Mouse (Mus musculus): ENCODE data around the gene Atp13a1. TPM values are rescaled to one million over a fixed set of nuclear protein-coding genes. Genes with fewer than 3 reads are reported as not detected.

Gene Atp13a1
- total and polyA plus RNA-seq, 3 experiments: 36.6 to 53.3 (median 51.0) TPM

- no peaks in the 10 kb centered on the region for H3K9me3 ChIP-seq (replicated peaks; ENCODE audit: low read length)
- in situ Hi-C loops (cut with MboI; ENCODE audit: low pct_ligation_motif_present, low pct_unique_long_range_greater_than_20kb, low sequenced_read_pairs): no loop called here
Measured at GRCm38 (mm10) chr8:69802216-69802615, 11.3 kb downstream of the Atp13a1 start.

GRCm38 (mm10) chr8:69803366-69803765, 12.4 kb downstream of the Atp13a1 start:
- in situ Hi-C loops (cut with MboI; ENCODE audit: low pct_ligation_motif_present, low pct_unique_long_range_greater_than_20kb, low sequenced_read_pairs) (no loop called here), dilution Hi-C loops (cut with MboI; ENCODE audit: extremely low pct_ligation_motif_present, extremely low pct_unique_long_range_greater_than_20kb, low sequenced_read_pairs) (no loop called here)
- no peaks in the 10 kb centered on the region for H3K27me3 ChIP-seq (replicated peaks)
- no peak overlapping the region for H3K4me2 ChIP-seq (ENCODE audit: insufficient read depth, low read depth, poor library complexity, severe bottlenecking)
- H3K79me2 ChIP-seq (replicated peaks; ENCODE audit: control insufficient read depth, extremely low read depth, insufficient read depth, poor library complexity, severe bottlenecking): no peaks in the 10 kb centered on the region; the same call in 1 of the 2 replicates
- no peak for DNase-seq (ENCODE audit: extremely low read depth)
- H3K4me1 ChIP-seq (ENCODE audit: control insufficient read depth in 1 of 2, insufficient read depth in 2 of 2): peaks cover 20 to 23% of the 10 kb centered on the region in 2 experiments
- no peak overlapping the region for H3K4me3 ChIP-seq (replicated peaks in 1 of 3; ENCODE audit: low read depth in 2 of 3, low read length in 2 of 3, poor library complexity in 1 of 3)
- H3K9ac ChIP-seq (ENCODE audit: insufficient read depth, low read depth): no peak overlapping the region
- no peaks in the 10 kb centered on the region for H3K9me3 ChIP-seq (replicated peaks; ENCODE audit: low read length)
- TF ChIP-seq CHD2 (IDR thresholded peaks at IDR 0.05; ENCODE audit: low read length) (no peak), CTCF (conservative IDR thresholded peaks at IDR 0.05 in 1 of 2, IDR thresholded peaks at IDR 0.05 in 1 of 2; ENCODE audit: low read depth in 2 of 2, low read length in 2 of 2) (no peak), MAX (IDR thresholded peaks at IDR 0.05; ENCODE audit: low read length) (no peak)
- H3K36me3 ChIP-seq (replicated peaks in 1 of 2; ENCODE audit: control insufficient read depth in 1 of 2, insufficient read depth in 1 of 2, low read length in 1 of 2): peaks cover 91 to 97% of the 10 kb centered on the region in 2 experiments
- no peak overlapping the region for H3K27ac ChIP-seq (ENCODE audit: insufficient read depth, low read depth)

More at GRCm38 (mm10) chr8:69802216-69802615, 11.3 kb downstream of the Atp13a1 start:
- peaks cover 94 to 97% of the 10 kb centered on the region in 2 experiments for H3K36me3 ChIP-seq (replicated peaks in 1 of 2; ENCODE audit: control insufficient read depth in 1 of 2, insufficient read depth in 1 of 2, low read length in 1 of 2)
- no peak for TF ChIP-seq USF1 (IDR thresholded peaks at IDR 0.05; ENCODE audit: low read depth, low read length)
- no peak for TF ChIP-seq PAX5 (IDR thresholded peaks at IDR 0.05; ENCODE audit: low read length)
- no peak for TF ChIP-seq GABPA (IDR thresholded peaks at IDR 0.05; ENCODE audit: insufficient replicate concordance, low read depth, low read length)
- TF ChIP-seq CTCF (conservative IDR thresholded peaks at IDR 0.05 in 1 of 2, IDR thresholded peaks at IDR 0.05 in 1 of 2; ENCODE audit: low read depth in 2 of 2, low read length in 2 of 2): no peak
- TF ChIP-seq TBP (conservative IDR thresholded peaks at IDR 0.05; ENCODE audit: low read depth, low read length): no peak
- no peak for TF ChIP-seq SMC3 (IDR thresholded peaks at IDR 0.05; ENCODE audit: low read depth, low read length)
- TF ChIP-seq BHLHE40 (IDR thresholded peaks at IDR 0.05; ENCODE audit: low read depth, low read length): no peak
- TF ChIP-seq ZKSCAN1 (IDR thresholded peaks at IDR 0.05; ENCODE audit: borderline replicate concordance, low read depth, low read length): no peak
- TF ChIP-seq MAFK (IDR thresholded peaks at IDR 0.05; ENCODE audit: insufficient replicate concordance, low read length): no peak
- no peak for TF ChIP-seq MAX (IDR thresholded peaks at IDR 0.05; ENCODE audit: low read length)
- no peak for TF ChIP-seq JUN (IDR thresholded peaks at IDR 0.05; ENCODE audit: insufficient read depth, low read depth, low read length)
- TF ChIP-seq USF2 (conservative IDR thresholded peaks at IDR 0.05; ENCODE audit: low read depth, low read length): no peak
- H3K27me3 ChIP-seq (replicated peaks): no peaks in the 10 kb centered on the region
- H3K79me2 ChIP-seq (replicated peaks; ENCODE audit: control insufficient read depth, extremely low read depth, insufficient read depth, poor library complexity, severe bottlenecking): no peaks in the 10 kb centered on the region; the same call in 1 of the 2 replicates
- H3K4me1 ChIP-seq (ENCODE audit: control insufficient read depth in 1 of 2, insufficient read depth in 2 of 2): peaks cover 18% of the 10 kb centered on the region in 2 experiments
- no peak for DNase-seq (ENCODE audit: extremely low read depth)
- dilution Hi-C loops (cut with MboI; ENCODE audit: extremely low pct_ligation_motif_present, extremely low pct_unique_long_range_greater_than_20kb, low sequenced_read_pairs): no loop called here
- H3K27ac ChIP-seq (ENCODE audit: insufficient read depth, low read depth): no peak overlapping the region
- H3K4me3 ChIP-seq (replicated peaks in 1 of 3; ENCODE audit: low read depth in 2 of 3, low read length in 2 of 3, poor library complexity in 1 of 3): no peak overlapping the region
- no peak overlapping the region for H3K9ac ChIP-seq (ENCODE audit: insufficient read depth, low read depth)
- no peak overlapping the region for H3K4me2 ChIP-seq (ENCODE audit: insufficient read depth, low read depth, poor library complexity, severe bottlenecking)

- Histone ChIP-seq H3K4me3 (replicated peaks in 1 of 3; ENCODE audit: low read depth in 2 of 3, low read length in 2 of 3, poor library complexity in 1 of 3) (no peak overlapping the region), H3K27me3 (replicated peaks) (no peaks in the 10 kb centered on the region), H3K9me3 (replicated peaks; ENCODE audit: low read length) (no peaks in the 10 kb centered on the region), H3K79me2 (replicated peaks; ENCODE audit: control insufficient read depth, extremely low read depth, insufficient read depth, poor library complexity, severe bottlenecking) (peaks cover 6% of the 10 kb centered on the region), H3K4me2 (ENCODE audit: insufficient read depth, low read depth, poor library complexity, severe bottlenecking) (no peak overlapping the region), H3K4me1 (ENCODE audit: control insufficient read depth in 1 of 2, insufficient read depth in 2 of 2) (peaks cover 21 to 25% of the 10 kb centered on the region in 2 experiments), H3K36me3 (replicated peaks in 1 of 2; ENCODE audit: control insufficient read depth in 1 of 2, insufficient read depth in 1 of 2, low read length in 1 of 2) (peaks cover 80 to 86% of the 10 kb centered on the region in 2 experiments), H3K27ac (ENCODE audit: insufficient read depth, low read depth) (no peak overlapping the region), H3K9ac (ENCODE audit: insufficient read depth, low read depth) (no peak overlapping the region)
- no peak for TF ChIP-seq ELF1 (IDR thresholded peaks at IDR 0.05; ENCODE audit: low read depth, low read length)
- TF ChIP-seq JUND (conservative IDR thresholded peaks at IDR 0.05; ENCODE audit: low read depth, low read length): no peak
- TF ChIP-seq TBP (conservative IDR thresholded peaks at IDR 0.05; ENCODE audit: low read depth, low read length): no peak
- TF ChIP-seq ZKSCAN1 (IDR thresholded peaks at IDR 0.05; ENCODE audit: borderline replicate concordance, low read depth, low read length): no peak
- TF ChIP-seq SIN3A (IDR thresholded peaks at IDR 0.05; ENCODE audit: low read length): no peak
- dilution Hi-C loops (cut with MboI; ENCODE audit: extremely low pct_ligation_motif_present, extremely low pct_unique_long_range_greater_than_20kb, low sequenced_read_pairs) (no loop called here), in situ Hi-C loops (cut with MboI; ENCODE audit: low pct_ligation_motif_present, low pct_unique_long_range_greater_than_20kb, low sequenced_read_pairs) (no loop called here)
- DNase-seq (ENCODE audit: extremely low read depth): no peak
Measured at GRCm38 (mm10) chr8:69804537-69804936, 13.6 kb downstream of the Atp13a1 start.

Data from CH12.LX (cell line).